16 mouse cellular contexts compared by ENCODE assay signal in the genomic region with DNA sequence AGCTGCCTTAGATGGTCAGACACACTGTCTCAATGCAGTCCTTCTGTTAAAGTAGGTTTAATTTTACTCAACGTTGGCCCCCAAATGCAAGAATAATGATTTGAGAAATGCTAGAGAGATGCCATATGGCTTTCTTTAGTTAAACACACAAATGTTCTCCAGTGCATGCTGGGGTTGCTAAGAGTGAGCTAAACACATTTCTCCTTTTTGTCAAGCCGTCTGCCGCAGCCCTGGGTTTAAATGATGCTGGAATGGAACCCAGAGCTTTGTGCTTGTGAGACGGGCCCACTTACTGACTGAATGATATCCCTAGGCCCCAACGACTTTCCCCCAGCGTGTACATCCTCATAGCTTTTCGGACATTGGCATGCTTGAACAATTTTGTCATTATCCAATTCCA.
"Had no signal": no experiment of that assay in that cellular context is flagged by ENCODE, and none has a peak within 500 bp of the region (broad histone marks: within the 10 kb centered on the region; RNA-seq: fewer than 3 reads in every experiment).

No protein-coding gene starts in this region.

- H3K9ac ChIP-seq: limb, embryonic 15.5 days; liver, embryonic 12.5 days; lung, embryonic 14.5 days; midbrain, embryonic 15.5 days; neural tube, embryonic 12.5 days had no signal

- H3K27ac ChIP-seq: limb, embryonic 15.5 days; liver, embryonic 12.5 days; macrophage; midbrain, embryonic 15.5 days; neural tube, embryonic 12.5 days; stomach, postnatal 0 days had no signal

- H3K4me2 ChIP-seq: limb, embryonic 15.5 days; liver, embryonic 12.5 days; lung, embryonic 14.5 days; midbrain, embryonic 11.5 days; midbrain, embryonic 15.5 days; neural tube, embryonic 12.5 days had no signal

- H3K27me3 ChIP-seq: limb, embryonic 15.5 days; liver, embryonic 12.5 days; midbrain, embryonic 15.5 days; neural tube, embryonic 12.5 days had no signal

- H3K4me1 ChIP-seq: limb, embryonic 15.5 days; liver, embryonic 12.5 days had no signal

- H3K9me3 ChIP-seq: limb, embryonic 15.5 days; liver, embryonic 12.5 days; megakaryocyte, embryonic 14.5 days; midbrain, embryonic 15.5 days; neural tube, embryonic 12.5 days had no signal

- DNase-seq: kidney, adult 11 months; kidney, adult 9 months; kidney, postnatal 10 days; kidney, postnatal 4 days; lung, embryonic 14.5 days; lung, postnatal 10 days; thymus, adult 18-20 months; thymus, postnatal 25 days had no signal

- ATAC-seq: liver, embryonic 12.5 days; midbrain, embryonic 15.5 days had no signal

- H3K36me3 ChIP-seq: limb, embryonic 15.5 days; liver, embryonic 12.5 days; midbrain, embryonic 15.5 days; neural tube, embryonic 12.5 days had no signal

- H3K4me3 ChIP-seq: limb, embryonic 15.5 days; liver, embryonic 12.5 days; megakaryocyte, embryonic 14.5 days; midbrain, embryonic 15.5 days; neural tube, embryonic 12.5 days had no signal
